Mouse (Mus musculus) olfactory bulb, adult 2 months (tissue): ENCODE results near the gene Dcaf17. TPM values are rescaled to one million over a fixed set of nuclear protein-coding genes. Genes with fewer than 3 reads are reported as not detected.

ENCODE experiments used
- H3K27ac ChIP-seq: fragments of 200-500 bp; 2 replicates; pipeline ENCODE4 v1.5.1; 2012; ENCODE audit warnings: low read depth, low read length; ENCODE audit not compliant: insufficient read depth
- H3K4me1 ChIP-seq: fragments of 200-500 bp; 2 replicates; pipeline ENCODE4 v1.6.1; 2012; ENCODE audit warnings: low read length; ENCODE audit not compliant: control insufficient read depth, insufficient read depth
- H3K4me3 ChIP-seq: fragments of 200-500 bp; 2 replicates; pipeline ENCODE4 v1.5.1; 2012; ENCODE audit warnings: mild to moderate bottlenecking, low read depth, low read length, moderate library complexity; ENCODE audit not compliant: insufficient read depth
- CTCF ChIP-seq: fragments of 200-500 bp; IDR thresholded peaks from 2 replicates; pipeline ENCODE4 v1.5.1; 2012; ENCODE audit warnings: low read depth, mild to moderate bottlenecking, low read length, moderate library complexity; ENCODE audit not compliant: insufficient read depth
- POLR2A ChIP-seq: fragments of 200-500 bp; IDR thresholded peaks from 2 replicates; pipeline ENCODE4 v1.6.1; 2012; ENCODE audit warnings: mild to moderate bottlenecking, low read depth, low read length, moderate library complexity; ENCODE audit not compliant: insufficient read depth
- WGBS: fragments of 180-500 bp; shearing (Covaris S2); methylation state at CpG from one replicate; pipeline ENCODE4 v1.1.7; 2018; 5-methylcytosine and 5-hydroxymethylcytosine counted together
- polyA plus RNA-seq: library from polyadenylated mRNA; stranded (reverse); fragments of >200 nt; gene quantifications from 2 replicates; pipeline ENCODE4 v1.2.4, GENCODE M21; 2012; ENCODE audit warnings: low replicate concordance; ENCODE audit not compliant: missing spikeins, insufficient read depth, insufficient read length

The Dcaf17 gene
- polyA plus RNA-seq = not detected in 2 replicates

- Histone ChIP-seq H3K27ac (peak within 1 kb of the TSS; percentile 94), H3K4me1 (no peaks in the 10 kb centered on the region), H3K4me3 (peak within 1 kb of the TSS; percentile 96)
- under 1% methylated on average over 57 of the region's 57 CpGs for WGBS
- no peak for TF ChIP-seq CTCF
- TF ChIP-seq POLR2A = peak; percentile 83
Measured at GRCm38 (mm10) chr2:71055300-71056114, at the start of gene Dcaf17, which contains the start of gene Mettl8. Gene Dcaf17 (plus strand): TSS chr2:71055328. Gene Mettl8 (minus strand): TSS chr2:71055583.

DNA sequence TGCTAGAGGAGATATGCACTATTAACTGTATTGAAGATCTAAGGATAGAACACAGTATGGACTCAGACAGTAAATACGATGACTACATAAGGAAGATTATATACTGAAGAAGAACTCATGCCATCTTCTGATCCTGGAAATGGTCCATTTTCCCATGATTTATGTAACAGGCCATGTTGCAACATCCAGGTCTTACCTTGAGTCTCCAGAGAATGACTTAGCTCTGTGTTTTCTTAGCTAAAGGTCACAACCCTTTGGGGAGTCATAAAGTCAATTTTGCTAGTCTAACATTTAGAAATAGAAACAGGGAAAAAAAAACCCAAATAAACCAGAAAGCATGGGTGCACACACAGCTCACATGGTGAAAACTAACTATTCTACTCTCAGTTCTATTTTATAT, 43.3 kb upstream of the Dcaf17 start:
- Histone ChIP-seq H3K4me1 (no peaks in the 10 kb centered on the region), H3K27ac (no peak overlapping the region), H3K4me3 (no peak overlapping the region)
- WGBS = 95% methylated on average over 1 of the region's 1 CpGs
- TF ChIP-seq CTCF (no peak), POLR2A (no peak)

DNA sequence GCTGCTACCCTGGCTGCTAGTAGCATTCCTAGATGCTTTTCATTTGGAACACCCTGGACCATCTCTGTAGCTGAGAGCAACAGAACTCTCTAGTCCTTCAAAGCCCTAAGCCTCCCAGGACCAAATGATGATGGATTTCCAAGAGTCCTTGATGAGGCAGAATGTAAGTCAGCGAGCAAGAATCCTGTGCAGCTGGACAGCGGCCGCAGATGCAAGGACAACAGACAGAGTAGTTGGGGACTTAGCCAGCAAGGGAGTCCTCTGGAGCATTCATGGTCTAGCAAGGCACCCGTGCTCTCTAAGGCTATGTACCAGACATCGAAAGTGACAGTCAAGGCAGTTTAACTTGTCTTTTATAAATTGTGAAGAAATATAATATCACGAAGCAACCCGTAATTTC, 41.6 kb upstream of the Dcaf17 start:
- no peak overlapping the region for H3K27ac ChIP-seq
- H3K4me3 ChIP-seq = no peak overlapping the region
- no peaks in the 10 kb centered on the region for H3K4me1 ChIP-seq
- TF ChIP-seq POLR2A = no peak
- TF ChIP-seq CTCF = no peak
- 96% methylated on average over 7 of the region's 7 CpGs for WGBS

DNA sequence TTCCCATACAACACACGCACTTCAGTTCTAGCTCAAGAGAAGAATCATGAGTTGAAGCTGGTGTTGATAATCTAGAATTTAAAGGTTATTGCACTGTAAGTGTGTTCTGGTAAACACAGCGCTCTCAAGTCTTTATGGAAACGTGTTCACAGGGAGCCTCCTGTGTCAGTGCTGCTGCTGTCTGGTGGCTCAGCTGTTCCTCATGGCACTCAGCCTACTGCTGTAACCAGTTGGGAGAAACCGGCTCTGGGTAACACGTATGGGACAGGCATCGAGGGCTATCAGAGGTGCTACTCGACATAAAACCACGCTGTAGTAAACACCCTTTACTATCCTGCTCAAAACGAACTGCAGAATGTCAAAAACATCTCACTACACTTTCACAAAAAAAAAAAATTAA, 35.9 kb upstream of the Dcaf17 start:
- WGBS = 64% methylated on average over 9 of the region's 9 CpGs
- H3K4me1 ChIP-seq = peaks cover 4% of the 10 kb centered on the region; the same call in 1 of the 2 replicates
- no peak overlapping the region for H3K4me3 ChIP-seq
- no peak for TF ChIP-seq CTCF
- no peak for TF ChIP-seq POLR2A
- H3K27ac ChIP-seq = no peak overlapping the region

- H3K27ac ChIP-seq = no peak overlapping the region
- TF ChIP-seq CTCF (no peak), POLR2A (no peak)
- H3K4me1 ChIP-seq = peaks cover 4% of the 10 kb centered on the region; the same call in 1 of the 2 replicates
- no peak overlapping the region for H3K4me3 ChIP-seq
- WGBS = 83% methylated on average over 8 of the region's 8 CpGs
Measured at GRCm38 (mm10) chr2:71019704-71020375, 35.3 kb upstream of the Dcaf17 start.

DNA sequence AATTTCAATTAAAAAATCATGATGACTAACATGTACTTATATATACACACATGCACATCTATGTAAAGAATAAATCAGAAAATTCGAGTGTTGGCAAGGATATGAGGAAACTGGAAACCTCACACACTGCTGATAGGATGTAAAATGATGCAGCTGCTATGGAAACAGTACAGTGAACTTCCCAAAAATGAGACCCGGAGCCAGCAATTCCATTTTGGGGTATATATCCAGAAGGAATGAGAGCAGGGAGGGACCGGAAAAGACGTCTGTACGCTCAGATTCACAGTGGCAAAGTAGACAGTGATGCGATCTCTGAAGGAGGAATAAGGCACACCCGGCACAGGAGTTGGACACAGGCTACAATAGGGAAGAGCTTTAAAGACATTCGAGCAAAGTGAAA, 34.5 kb upstream of the Dcaf17 start:
- no peak for TF ChIP-seq POLR2A
- TF ChIP-seq CTCF = no peak
- Histone ChIP-seq H3K27ac (no peak overlapping the region), H3K4me1 (peaks cover 7% of the 10 kb centered on the region), H3K4me3 (no peak overlapping the region)
- 68% methylated on average over 8 of the region's 8 CpGs for WGBS

GRCm38 (mm10) chr2:71022991-71023390, 32.1 kb upstream of the Dcaf17 start:
- TF ChIP-seq POLR2A (no peak), CTCF (no peak)
- 97% methylated on average over 6 of the region's 6 CpGs for WGBS
- Histone ChIP-seq H3K4me3 (no peak overlapping the region), H3K4me1 (peaks cover 9% of the 10 kb centered on the region), H3K27ac (no peak overlapping the region)

DNA sequence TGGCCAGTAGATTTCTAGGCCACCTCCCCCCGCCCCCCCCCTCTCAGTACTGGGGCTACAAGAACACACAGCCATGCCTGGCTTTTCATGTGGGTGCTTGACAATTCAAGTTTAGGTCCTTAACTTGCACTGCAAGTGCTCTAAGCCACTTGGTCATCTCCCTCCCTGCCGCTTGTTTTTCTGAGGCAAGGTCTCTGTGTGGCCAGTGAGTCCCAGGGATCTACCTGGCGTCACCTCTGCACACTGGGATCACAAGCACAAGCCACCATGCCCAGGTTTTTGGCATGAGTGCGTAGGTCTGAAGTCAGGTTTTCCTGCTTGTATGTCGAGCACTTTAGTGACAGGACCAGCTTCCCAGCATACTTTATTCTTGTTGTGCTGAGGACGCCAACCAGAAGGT, 31.1 kb upstream of the Dcaf17 start:
- H3K4me1 ChIP-seq = peaks cover 9% of the 10 kb centered on the region
- TF ChIP-seq POLR2A (no peak), CTCF (no peak)
- H3K4me3 ChIP-seq = no peak overlapping the region
- 96% methylated on average over 6 of the region's 6 CpGs for WGBS
- H3K27ac ChIP-seq = no peak overlapping the region
